Mouse (Mus musculus) layer of hippocampus, postnatal 14 days (tissue): ENCODE data around the gene Erich6b. TPM values are rescaled to one million over a fixed set of nuclear protein-coding genes. Genes with fewer than 3 reads are reported as not detected.

ENCODE experiments used
- DNase-seq, 2 experiments: peaks; one replicate each; pipeline ENCODE4 v3.0.0; 2021 to 2022; ENCODE audit warnings: low spot score in 2 of 2, mixed read lengths in 1 of 2
- long read RNA-seq, 2 experiments: library from polyadenylated mRNA; stranded (forward); transcript quantifications; one replicate each; pipeline ENCODE4 v2.0.0; 2021
- total RNA-seq, 2 experiments: library from RNA; stranded (reverse); gene quantifications; 2 replicates each; pipeline ENCODE4 v1.2.3; 2021

Gene Erich6b
- total RNA-seq: not detected
- long read RNA-seq, experiment 1: 0 reads
- long read RNA-seq, experiment 2: 0 reads

- DNase-seq: no peak
Observed at GRCm38 (mm10) chr14:75642080-75642479, at the start of gene Erich6b. Gene Erich6b, plus strand, starts transcription at chr14:75642259.

GRCm38 (mm10) chr14:75592978-75593377 lies 49.1 kb upstream of the Erich6b start, which contains the start of gene Spert:
Gene Spert, minus strand, starts transcription at chr14:75593116.
- no peak for DNase-seq

- no peak for DNase-seq
Observed at GRCm38 (mm10) chr14:75609176-75609575, 32.9 kb upstream of the Erich6b start.

- DNase-seq: no peak
Observed at GRCm38 (mm10) chr14:75616375-75616774, 25.7 kb upstream of the Erich6b start.

GRCm38 (mm10) chr14:75622984-75623383 lies 19.1 kb upstream of the Erich6b start:
- no peak for DNase-seq

- DNase-seq: no peak
Observed at GRCm38 (mm10) chr14:75628870-75629269, 13.2 kb upstream of the Erich6b start.

GRCm38 (mm10) chr14:75635350-75635749 lies 6.7 kb upstream of the Erich6b start:
- DNase-seq: peak in 1 of 2 experiments; percentile 39

- DNase-seq: no peak
Observed at GRCm38 (mm10) chr14:75636107-75636506, 6.0 kb upstream of the Erich6b start.

- DNase-seq: no peak
Observed at GRCm38 (mm10) chr14:75637641-75638040, 4.4 kb upstream of the Erich6b start.

- no peak for DNase-seq
Observed at GRCm38 (mm10) chr14:75640846-75641245, 1.2 kb upstream of the Erich6b start.

GRCm38 (mm10) chr14:75641369-75641768 lies 690 bp upstream of the Erich6b start:
- peak in 1 of 2 experiments; percentile 24 for DNase-seq

- DNase-seq: no peak
Observed at GRCm38 (mm10) chr14:75645461-75645860, 3.4 kb downstream of the Erich6b start.

GRCm38 (mm10) chr14:75646060-75646459 lies 4.0 kb downstream of the Erich6b start:
- DNase-seq: no peak

- DNase-seq: no peak
Observed at GRCm38 (mm10) chr14:75646968-75647829, 5.1 kb downstream of the Erich6b start.

- DNase-seq: no peak
Observed at GRCm38 (mm10) chr14:75660936-75661335, 18.9 kb downstream of the Erich6b start.

GRCm38 (mm10) chr14:75661548-75661947 lies 19.5 kb downstream of the Erich6b start:
- DNase-seq: no peak

GRCm38 (mm10) chr14:75665430-75666180 lies 23.5 kb downstream of the Erich6b start:
- no peak for DNase-seq

GRCm38 (mm10) chr14:75669085-75669645 lies 27.1 kb downstream of the Erich6b start:
- no peak for DNase-seq

GRCm38 (mm10) chr14:75676316-75676715 lies 34.3 kb downstream of the Erich6b start:
- no peak for DNase-seq

- peak in 1 of 2 experiments; percentile 8 for DNase-seq
Observed at GRCm38 (mm10) chr14:75690428-75690827, 48.4 kb downstream of the Erich6b start.

- DNase-seq: no peak
Observed at GRCm38 (mm10) chr14:75696096-75696495, 54.0 kb downstream of the Erich6b start.

GRCm38 (mm10) chr14:75697928-75698327 lies 55.9 kb downstream of the Erich6b start:
- DNase-seq: no peak
